Mouse (Mus musculus) thymus, adult 2 months (tissue): Measurements from ENCODE around the gene Omg. TPM values are rescaled to one million over a fixed set of nuclear protein-coding genes. Genes with fewer than 3 reads are reported as not detected.
A peak's percentile ranks its signal among the peaks of the same experiment; 100 is the strongest.

Experiments used
- DNase-seq: peaks from one replicate; pipeline ENCODE4 v3.0.0; 2021
- H3K27ac ChIP-seq: fragments of 200-500 bp; 2 replicates; pipeline ENCODE4 v1.5.1; 2012; ENCODE audit warnings: low read length, control low read depth; ENCODE audit not compliant: control insufficient read depth, insufficient read depth
- H3K27me3 ChIP-seq: fragments of 200-500 bp; 2 replicates; pipeline ENCODE4 v1.6.1; 2012; ENCODE audit warnings: mild to moderate bottlenecking, low read length, moderate library complexity, mixed read lengths; ENCODE audit not compliant: control insufficient read depth, insufficient read depth
- H3K36me3 ChIP-seq: fragments of 200-500 bp; 2 replicates; pipeline ENCODE4 v1.6.1; 2012; ENCODE audit warnings: mild to moderate bottlenecking, low read length, moderate library complexity; ENCODE audit not compliant: control insufficient read depth, insufficient read depth
- H3K4me1 ChIP-seq: fragments of 200-500 bp; replicated peaks from 2 replicates; pipeline ENCODE4 v1.6.1; 2012; ENCODE audit warnings: low read length; ENCODE audit not compliant: control insufficient read depth, insufficient read depth
- H3K4me3 ChIP-seq: fragments of 200-500 bp; 2 replicates; pipeline ENCODE4 v1.5.1; 2012; ENCODE audit warnings: mild to moderate bottlenecking, low read length, control low read depth, moderate library complexity; ENCODE audit not compliant: control insufficient read depth, insufficient read depth
- CTCF ChIP-seq: fragments of 200-500 bp; IDR thresholded peaks from 2 replicates; pipeline ENCODE4 v1.5.1; 2012; ENCODE audit warnings: mild to moderate bottlenecking, control low read depth, low read length, moderate library complexity, borderline replicate concordance; ENCODE audit not compliant: control insufficient read depth, poor library complexity, insufficient read depth; ENCODE audit errors: extremely low read depth
- POLR2A ChIP-seq: fragments of 200-500 bp; IDR thresholded peaks from 2 replicates; pipeline ENCODE4 v1.6.1; 2012; ENCODE audit warnings: mild to moderate bottlenecking, low read length, control low read depth, moderate library complexity; ENCODE audit not compliant: control insufficient read depth, poor library complexity, insufficient read depth; ENCODE audit errors: extremely low read depth
- WGBS: fragments of 180-500 bp; shearing (Covaris S2); methylation state at CpG from one replicate; pipeline ENCODE4 v1.1.7; 2018; 5-methylcytosine and 5-hydroxymethylcytosine counted together
- polyA plus RNA-seq: library from polyadenylated mRNA; depleted of rRNA; stranded (reverse); fragments of >200 nt; gene quantifications from 2 replicates; pipeline ENCODE4 v1.2.3, GENCODE M21; 2012

Omg gene
- polyA plus RNA-seq, 1 experiment = 0.23 TPM

- H3K4me3 ChIP-seq = 0 out of 2 replicates have a peak overlapping the region, but pooled peaks have one; percentile 11
- H3K36me3 ChIP-seq = no peaks in the 10 kb centered on the region
- H3K4me1 ChIP-seq = peaks cover 16% of the 10 kb centered on the region
- H3K27me3 ChIP-seq = no peaks in the 10 kb centered on the region
- DNase-seq = no peak
- H3K27ac ChIP-seq = peak overlapping the region; percentile 68; the same call in 1 of the 2 replicates
- TF ChIP-seq CTCF (no peak), POLR2A (no peak)
Measured at GRCm38 (mm10) chr11:79521930-79522329, 18.0 kb upstream of the Omg start.

- Histone ChIP-seq H3K4me3 (no peak overlapping the region), H3K27me3 (no peaks in the 10 kb centered on the region), H3K36me3 (peaks cover 7% of the 10 kb centered on the region), H3K4me1 (peaks cover 14% of the 10 kb centered on the region), H3K27ac (no peak overlapping the region)
- TF ChIP-seq POLR2A (no peak), CTCF (no peak)
- DNase-seq = no peak
Measured at GRCm38 (mm10) chr11:79520772-79521171, 16.9 kb upstream of the Omg start.

GRCm38 (mm10) chr11:79519878-79520291, 16.0 kb upstream of the Omg start:
- TF ChIP-seq POLR2A = no peak
- no peak for TF ChIP-seq CTCF
- no peak overlapping the region for H3K4me3 ChIP-seq
- H3K27me3 ChIP-seq = no peaks in the 10 kb centered on the region
- no peak overlapping the region for H3K27ac ChIP-seq
- WGBS = 0% methylated on average over 1 of the region's 1 CpGs
- H3K36me3 ChIP-seq = peaks cover 16% of the 10 kb centered on the region
- DNase-seq = peak; percentile 36
- peaks cover 14% of the 10 kb centered on the region for H3K4me1 ChIP-seq

GRCm38 (mm10) chr11:79519299-79519698, 15.4 kb upstream of the Omg start:
- DNase-seq = no peak
- no peak overlapping the region for H3K4me3 ChIP-seq
- H3K27ac ChIP-seq = no peak overlapping the region; the same call in 1 of the 2 replicates
- H3K36me3 ChIP-seq = peaks cover 20% of the 10 kb centered on the region
- H3K4me1 ChIP-seq = peaks cover 13% of the 10 kb centered on the region
- WGBS = 33% methylated on average over 6 of the region's 6 CpGs
- H3K27me3 ChIP-seq = no peaks in the 10 kb centered on the region
- TF ChIP-seq POLR2A (no peak), CTCF (no peak)

- TF ChIP-seq POLR2A (no peak), CTCF (no peak)
- no peak overlapping the region for H3K27ac ChIP-seq
- no peaks in the 10 kb centered on the region for H3K27me3 ChIP-seq
- no peak for DNase-seq
- WGBS = 94% methylated on average over 2 of the region's 2 CpGs
- H3K36me3 ChIP-seq = peaks cover 29% of the 10 kb centered on the region
- H3K4me3 ChIP-seq = no peak overlapping the region
- peaks cover 5% of the 10 kb centered on the region for H3K4me1 ChIP-seq
Measured at GRCm38 (mm10) chr11:79515798-79516197, 11.9 kb upstream of the Omg start.

GRCm38 (mm10) chr11:79515331-79515730, 11.4 kb upstream of the Omg start:
- DNase-seq = no peak
- peaks cover 29% of the 10 kb centered on the region for H3K36me3 ChIP-seq
- peaks cover 4% of the 10 kb centered on the region; the same call in 1 of the 2 replicates for H3K4me1 ChIP-seq
- no peak for TF ChIP-seq CTCF
- no peak for TF ChIP-seq POLR2A
- no peaks in the 10 kb centered on the region for H3K27me3 ChIP-seq
- no peak overlapping the region for H3K27ac ChIP-seq
- H3K4me3 ChIP-seq = no peak overlapping the region
- 83% methylated on average over 6 of the region's 6 CpGs for WGBS

- Histone ChIP-seq H3K4me1 (peaks cover 2% of the 10 kb centered on the region; the same call in 1 of the 2 replicates), H3K36me3 (peaks cover 29% of the 10 kb centered on the region), H3K4me3 (no peak overlapping the region), H3K27me3 (no peaks in the 10 kb centered on the region), H3K27ac (no peak overlapping the region)
- DNase-seq = no peak
- no peak for TF ChIP-seq POLR2A
- TF ChIP-seq CTCF = no peak
- 93% methylated on average over 3 of the region's 3 CpGs for WGBS
Measured at GRCm38 (mm10) chr11:79511970-79512369, 8.1 kb upstream of the Omg start.

- no peak for DNase-seq
- WGBS = 97% methylated on average over 7 of the region's 7 CpGs
- H3K4me1 ChIP-seq = no peaks in the 10 kb centered on the region
Measured at GRCm38 (mm10) chr11:79504506-79504905, 622 bp upstream of the Omg start.

More at GRCm38 (mm10) chr11:79504506-79504905, 622 bp upstream of the Omg start:
- no peaks in the 10 kb centered on the region for H3K27me3 ChIP-seq
- H3K4me3 ChIP-seq = no peak overlapping the region
- H3K27ac ChIP-seq = no peak overlapping the region
- TF ChIP-seq POLR2A = no peak
- TF ChIP-seq CTCF = no peak
- no peaks in the 10 kb centered on the region for H3K36me3 ChIP-seq
